ENCODE assay signal across 8 mouse cellular contexts in genomic region chr3:84692647-84693199, GRCm38 (mm10). TPM values are rescaled to one million over a fixed set of nuclear protein-coding genes. Genes with fewer than 3 reads are reported as not detected.
DNase-seq lines count a peak whose midpoint lies in the region; ATAC-seq lines count a peak whose summit lies in the region.

No protein-coding gene starts in this region.

- peaks cover 12% of the 10 kb centered on the region; the same call in 1 of the 2 replicates for H3K27me3 ChIP-seq in heart, embryonic 10.5 days (ENCODE audit: insufficient read depth, poor library complexity, severe bottlenecking)

- no peaks in the 10 kb centered on the region for H3K9me3 ChIP-seq in heart, embryonic 10.5 days

- no peak overlapping the region for H3K27ac ChIP-seq in heart, embryonic 10.5 days

- DNase-seq in heart, adult 18-20 months = peak; percentile 33 to 68
- DNase-seq in heart, embryonic 10.5 days (ENCODE audit: low spot score) = no peak
- peak; percentile 33 for DNase-seq in thymus, postnatal 0 days (ENCODE audit: low spot score)
- DNase-seq in thymus, postnatal 25 days = no peak
- peak; percentile 17 to 52 for DNase-seq in heart, postnatal 14 days
- peak; percentile 34 for DNase-seq in retina, postnatal 7 days (ENCODE audit: low read depth, low spot score)
- DNase-seq in frontal cortex, postnatal 10 days (ENCODE audit: low spot score in 2 of 2) = no peak

- no peak overlapping the region for H3K4me3 ChIP-seq in heart, embryonic 10.5 days

- no peak for ATAC-seq in erythroblast, adult 5-6 weeks (replicated peaks; ENCODE audit: low FRiP score, poor library complexity, severe bottlenecking)

- no peaks in the 10 kb centered on the region for H3K36me3 ChIP-seq in heart, embryonic 10.5 days

- peaks cover 4% of the 10 kb centered on the region; the same call in 1 of the 2 replicates for H3K4me1 ChIP-seq in heart, embryonic 10.5 days

- WGBS in heart, embryonic 10.5 days = 55% methylated on average over 4 of the region's 4 CpGs

- intact Hi-C loops in heart, postnatal 14 days (cut with DNase I) = loop anchor here (2.0 to 5.0 kb wide), 4 partner anchors 78 to 215 kb away; no protein-coding TSS in a partner anchor

RNA-seq across cellular contexts. Expression of gene Tmem154, which starts 26.7 kb away (rescaled TPM):
- total RNA-seq in heart, adult 18-20 months (2021) = 1 to 10 TPM; 1.7 to 1.9 TPM
- 0.25 and 0.26 TPM in 2 replicates for polyA plus RNA-seq in heart, embryonic 10.5 days (2016; fragmentation: Nextera tagmentation; extraction: Ambion mirVana)
- 13.5 and 15.5 TPM in 2 replicates for polyA plus RNA-seq in thymus, postnatal 0 days (2015; fragmentation: Nextera tagmentation; extraction: Ambion mirVana)
- 1 to 10 TPM; 2.2 to 2.8 TPM for total RNA-seq in heart, postnatal 14 days (2021)
- 16.9 and 17.3 TPM in 2 replicates for total RNA-seq in erythroblast, adult 5-6 weeks (2015; ENCODE audit: low replicate concordance)
- total RNA-seq in erythroblast, adult 5-6 weeks (2017; ENCODE audit: low replicate concordance) = 9.0 and 18.1 TPM in 2 replicates

Comparison
In these comparisons a context has a peak if more than half of its experiments do, and no peak if none do; other contexts are left out.
1. DNase-seq: peak in heart, adult 18-20 months (2 of 2), thymus, postnatal 0 days (single experiment), heart, postnatal 14 days (2 of 2) and retina, postnatal 7 days (single experiment); none in heart, embryonic 10.5 days (single experiment), thymus, postnatal 25 days (single experiment) and frontal cortex, postnatal 10 days (0 of 2).